Mouse (Mus musculus): ENCODE measurements around the gene Kcmf1. TPM values are rescaled to one million over a fixed set of nuclear protein-coding genes. Genes with fewer than 3 reads are reported as not detected.

Kcmf1 gene
- polyA plus RNA-seq, 1 experiment = 56.7 TPM

DNA sequence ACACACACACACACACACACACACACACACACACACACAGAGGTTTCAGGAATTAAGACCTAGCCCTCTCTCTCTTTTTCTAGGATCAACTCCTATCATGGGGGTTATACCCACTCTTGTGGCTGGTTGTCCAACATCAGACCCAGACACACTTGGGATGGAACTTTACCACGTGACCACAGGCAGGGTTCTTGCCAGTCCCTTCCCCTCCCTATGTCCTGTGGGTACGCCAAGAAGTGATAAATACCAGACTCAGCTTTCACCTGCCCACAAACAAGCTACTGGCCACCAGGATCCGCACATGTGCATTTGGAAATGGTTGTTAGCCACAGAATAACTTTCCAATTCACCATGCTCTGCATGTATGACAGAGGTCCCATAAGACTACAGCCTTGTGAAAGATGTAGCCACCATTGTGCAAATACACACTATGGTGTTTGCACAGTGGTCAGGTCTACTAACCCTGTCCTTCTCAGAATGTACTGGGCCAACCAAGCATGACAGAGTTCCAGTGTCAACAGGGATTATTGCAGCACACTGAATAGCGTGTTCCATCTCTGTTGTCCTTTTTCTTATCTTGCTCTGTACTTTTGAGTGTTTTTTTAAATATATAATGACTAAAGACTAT, 90.1 kb downstream of the Kcmf1 start:
- no peaks in the 10 kb centered on the region for H3K79me2 ChIP-seq (ENCODE audit: control insufficient read depth, insufficient read depth)
- no peak overlapping the region for H3K4me3 ChIP-seq (ENCODE audit: insufficient read depth, poor library complexity, severe bottlenecking)
- TF ChIP-seq MYOD1 (IDR thresholded peaks at IDR 0.05; ENCODE audit: control insufficient read depth, insufficient read length, low read depth) (no peak), USF1 (IDR thresholded peaks at IDR 0.05; ENCODE audit: low read depth) (peak; percentile 54)
- H3ac ChIP-seq (ENCODE audit: control insufficient read depth, insufficient read length, low read depth) = no peak overlapping the region
- no peaks in the 10 kb centered on the region for H3K27me3 ChIP-seq (ENCODE audit: control insufficient read depth, insufficient read depth, insufficient read length)
- H3K79me3 ChIP-seq (ENCODE audit: low read depth) = no peaks in the 10 kb centered on the region
- no peaks in the 10 kb centered on the region for H3K36me3 ChIP-seq (ENCODE audit: control insufficient read depth, insufficient read depth)

DNA sequence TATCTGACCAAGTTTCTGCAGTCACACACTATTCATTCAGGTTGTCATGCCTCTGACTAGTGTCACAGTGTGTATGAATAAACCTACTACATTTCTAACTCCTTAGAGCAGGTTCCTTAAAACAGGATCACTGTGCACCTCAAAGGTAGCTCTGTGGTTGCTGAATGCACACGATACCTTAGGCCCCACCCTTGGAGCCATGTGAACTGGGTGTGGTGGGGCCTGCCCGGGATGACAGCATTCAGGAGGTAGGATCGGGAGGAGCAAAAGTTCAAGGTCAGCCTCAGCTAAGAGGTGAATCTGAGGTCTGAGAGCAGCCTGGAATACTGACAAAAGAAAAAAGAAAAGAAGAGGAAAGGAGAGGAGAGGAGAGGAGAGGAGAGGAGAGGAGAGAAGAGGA, 91.4 kb downstream of the Kcmf1 start:
- H3K79me3 ChIP-seq (ENCODE audit: low read depth) = no peaks in the 10 kb centered on the region
- no peaks in the 10 kb centered on the region for H3K27me3 ChIP-seq (ENCODE audit: control insufficient read depth, insufficient read depth, insufficient read length)
- no peak overlapping the region for H3K4me3 ChIP-seq (ENCODE audit: insufficient read depth, poor library complexity, severe bottlenecking)
- no peak for TF ChIP-seq MYOD1 (IDR thresholded peaks at IDR 0.05; ENCODE audit: control insufficient read depth, insufficient read length, low read depth)
- TF ChIP-seq MYOG (IDR thresholded peaks at IDR 0.05; ENCODE audit: control insufficient read depth, extremely low read depth, insufficient read length) = no peak
- TF ChIP-seq CTCF (IDR thresholded peaks at IDR 0.05; ENCODE audit: control insufficient read depth, insufficient read depth, insufficient read length) = no peak
- TF ChIP-seq CEBPB (IDR thresholded peaks at IDR 0.05; ENCODE audit: low read depth) = no peak
- no peak for TF ChIP-seq USF1 (IDR thresholded peaks at IDR 0.05; ENCODE audit: low read depth)
- TF ChIP-seq FOSL1 (IDR thresholded peaks at IDR 0.05; ENCODE audit: insufficient read depth, low read length, poor library complexity, severe bottlenecking) = no peak
- no peak for TF ChIP-seq MAX (IDR thresholded peaks at IDR 0.05)
- H3K36me3 ChIP-seq (ENCODE audit: control insufficient read depth, insufficient read depth) = no peaks in the 10 kb centered on the region
- no peak overlapping the region for H3ac ChIP-seq (ENCODE audit: control insufficient read depth, insufficient read length, low read depth)
- no peaks in the 10 kb centered on the region for H3K79me2 ChIP-seq (ENCODE audit: control insufficient read depth, insufficient read depth)

DNA sequence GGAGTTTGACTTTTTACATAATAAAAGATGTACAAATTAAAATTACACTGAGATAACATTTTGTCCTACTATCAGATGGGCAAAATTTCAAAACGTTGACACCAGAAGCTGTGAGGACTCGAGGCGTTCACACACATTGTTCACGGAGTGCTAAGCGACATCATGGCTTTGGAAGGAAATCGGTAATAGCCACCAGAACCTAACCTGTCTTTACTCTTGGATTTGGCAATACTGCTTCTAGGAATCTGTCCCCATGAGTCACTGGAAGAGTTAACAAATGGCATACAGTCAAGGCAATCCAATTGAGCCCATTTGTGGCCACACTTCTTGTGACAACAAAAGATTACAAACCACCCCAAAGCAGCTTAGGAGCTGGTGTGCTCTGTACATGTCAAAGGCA, 96.1 kb downstream of the Kcmf1 start:
- Histone ChIP-seq H3K79me3 (ENCODE audit: low read depth) (no peaks in the 10 kb centered on the region), H3K36me3 (ENCODE audit: control insufficient read depth, insufficient read depth) (no peaks in the 10 kb centered on the region), H3ac (ENCODE audit: control insufficient read depth, insufficient read length, low read depth) (no peak overlapping the region), H3K79me2 (ENCODE audit: control insufficient read depth, insufficient read depth) (no peaks in the 10 kb centered on the region), H3K27me3 (ENCODE audit: control insufficient read depth, insufficient read depth, insufficient read length) (no peaks in the 10 kb centered on the region), H3K4me3 (ENCODE audit: insufficient read depth, poor library complexity, severe bottlenecking) (no peak overlapping the region)
- TF ChIP-seq USF1 (IDR thresholded peaks at IDR 0.05; ENCODE audit: low read depth) = no peak
- peak; percentile 43 for TF ChIP-seq CEBPB (IDR thresholded peaks at IDR 0.05; ENCODE audit: low read depth)

DNA sequence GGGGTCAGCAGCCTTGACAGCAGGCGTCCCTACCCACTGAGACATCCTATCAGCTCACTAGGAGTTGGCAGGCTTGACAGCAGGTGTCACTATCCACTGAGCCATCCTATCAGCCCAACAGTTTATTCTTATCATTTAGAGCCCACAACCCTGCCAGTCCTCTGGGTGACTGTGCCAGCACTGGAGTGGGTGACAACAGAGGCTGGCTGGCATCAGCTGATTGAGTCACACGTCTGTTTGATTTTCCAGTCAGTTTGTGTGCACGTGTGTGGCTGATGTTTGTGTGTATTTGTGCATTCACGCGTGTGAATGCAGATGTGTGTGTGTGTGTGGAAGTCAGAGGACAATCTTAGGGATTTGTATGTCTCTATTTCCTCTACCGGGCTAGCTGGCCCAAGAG, 97.7 kb downstream of the Kcmf1 start:
- Histone ChIP-seq H3K36me3 (ENCODE audit: control insufficient read depth, insufficient read depth) (no peaks in the 10 kb centered on the region), H3K79me3 (ENCODE audit: low read depth) (no peaks in the 10 kb centered on the region), H3K79me2 (ENCODE audit: control insufficient read depth, insufficient read depth) (no peaks in the 10 kb centered on the region), H3ac (ENCODE audit: control insufficient read depth, insufficient read length, low read depth) (no peak overlapping the region), H3K4me3 (ENCODE audit: insufficient read depth, poor library complexity, severe bottlenecking) (no peak overlapping the region), H3K27me3 (ENCODE audit: control insufficient read depth, insufficient read depth, insufficient read length) (no peaks in the 10 kb centered on the region)
- no peak for TF ChIP-seq MAX (IDR thresholded peaks at IDR 0.05)
- TF ChIP-seq CEBPB (IDR thresholded peaks at IDR 0.05; ENCODE audit: low read depth) = no peak
- no peak for TF ChIP-seq CTCF (IDR thresholded peaks at IDR 0.05; ENCODE audit: control insufficient read depth, insufficient read depth, insufficient read length)
- no peak for TF ChIP-seq FOSL1 (IDR thresholded peaks at IDR 0.05; ENCODE audit: insufficient read depth, low read length, poor library complexity, severe bottlenecking)
- no peak for TF ChIP-seq MYOD1 (IDR thresholded peaks at IDR 0.05; ENCODE audit: control insufficient read depth, insufficient read length, low read depth)
- no peak for TF ChIP-seq USF1 (IDR thresholded peaks at IDR 0.05; ENCODE audit: low read depth)
- TF ChIP-seq MYOG (IDR thresholded peaks at IDR 0.05; ENCODE audit: control insufficient read depth, extremely low read depth, insufficient read length) = no peak

DNA sequence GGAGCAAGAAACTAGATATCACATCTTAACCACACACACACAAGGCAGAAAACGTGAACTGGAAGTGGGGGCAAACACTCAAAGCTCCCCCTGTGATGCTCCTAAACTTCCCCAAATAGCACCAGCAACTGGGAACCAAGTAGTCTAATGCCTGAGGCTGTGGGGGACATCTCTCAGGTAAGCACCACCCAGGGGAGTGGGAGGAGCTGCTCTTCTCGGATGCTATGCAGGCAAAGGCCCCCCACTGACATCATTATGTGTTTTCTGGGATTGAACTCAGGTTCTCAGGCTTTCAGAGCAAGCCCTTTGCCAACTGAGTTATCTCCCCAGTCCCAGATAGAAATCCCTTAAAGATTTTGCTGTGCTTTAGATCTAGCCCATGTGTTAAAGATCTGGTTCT, 99.1 kb downstream of the Kcmf1 start:
- Histone ChIP-seq H3K27me3 (ENCODE audit: control insufficient read depth, insufficient read depth, insufficient read length) (no peaks in the 10 kb centered on the region), H3K36me3 (ENCODE audit: control insufficient read depth, insufficient read depth) (no peaks in the 10 kb centered on the region), H3K4me3 (ENCODE audit: insufficient read depth, poor library complexity, severe bottlenecking) (no peak overlapping the region), H3K79me3 (ENCODE audit: low read depth) (no peaks in the 10 kb centered on the region), H3K79me2 (ENCODE audit: control insufficient read depth, insufficient read depth) (no peaks in the 10 kb centered on the region), H3ac (ENCODE audit: control insufficient read depth, insufficient read length, low read depth) (no peak overlapping the region)
- TF ChIP-seq CEBPB (IDR thresholded peaks at IDR 0.05; ENCODE audit: low read depth) = no peak
- no peak for TF ChIP-seq MYOD1 (IDR thresholded peaks at IDR 0.05; ENCODE audit: control insufficient read depth, insufficient read length, low read depth)
- TF ChIP-seq MAX (IDR thresholded peaks at IDR 0.05) = no peak
- TF ChIP-seq CTCF (IDR thresholded peaks at IDR 0.05; ENCODE audit: control insufficient read depth, insufficient read depth, insufficient read length) = no peak
- TF ChIP-seq MYOG (IDR thresholded peaks at IDR 0.05; ENCODE audit: control insufficient read depth, extremely low read depth, insufficient read length) = no peak
- no peak for TF ChIP-seq USF1 (IDR thresholded peaks at IDR 0.05; ENCODE audit: low read depth)
- TF ChIP-seq FOSL1 (IDR thresholded peaks at IDR 0.05; ENCODE audit: insufficient read depth, low read length, poor library complexity, severe bottlenecking) = no peak

DNA sequence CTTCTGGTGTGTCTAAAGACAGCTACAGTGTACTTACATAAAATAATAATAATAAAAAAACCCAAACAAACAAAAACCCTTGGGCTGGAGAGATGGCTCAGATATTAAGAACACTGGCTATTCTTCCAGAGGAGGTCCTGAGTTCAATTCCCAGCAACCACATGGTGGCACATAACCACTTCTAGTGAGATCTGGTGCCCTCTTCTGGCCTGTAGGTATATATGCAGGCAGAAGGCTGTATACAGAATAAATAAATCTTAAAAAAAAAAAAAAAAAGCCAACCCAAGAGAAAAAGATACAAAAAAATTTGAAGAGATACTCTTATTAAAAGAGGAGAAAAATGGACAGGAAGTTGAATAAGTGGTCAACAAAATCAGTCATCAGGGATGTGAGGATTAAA, 102.0 kb downstream of the Kcmf1 start:
- no peaks in the 10 kb centered on the region for H3K36me3 ChIP-seq (ENCODE audit: control insufficient read depth, insufficient read depth)
- H3K27me3 ChIP-seq (ENCODE audit: control insufficient read depth, insufficient read depth, insufficient read length) = no peaks in the 10 kb centered on the region
- TF ChIP-seq FOSL1 (IDR thresholded peaks at IDR 0.05; ENCODE audit: insufficient read depth, low read length, poor library complexity, severe bottlenecking) (no peak), MAX (IDR thresholded peaks at IDR 0.05) (no peak), MYOG (IDR thresholded peaks at IDR 0.05; ENCODE audit: control insufficient read depth, extremely low read depth, insufficient read length) (no peak), CTCF (IDR thresholded peaks at IDR 0.05; ENCODE audit: control insufficient read depth, insufficient read depth, insufficient read length) (no peak), CEBPB (IDR thresholded peaks at IDR 0.05; ENCODE audit: low read depth) (no peak), USF1 (IDR thresholded peaks at IDR 0.05; ENCODE audit: low read depth) (no peak), MYOD1 (IDR thresholded peaks at IDR 0.05; ENCODE audit: control insufficient read depth, insufficient read length, low read depth) (no peak)

More for the DNA sequence above, 102.0 kb downstream of the Kcmf1 start:
- H3K4me3 ChIP-seq (ENCODE audit: insufficient read depth, poor library complexity, severe bottlenecking) = no peak overlapping the region
- H3K79me2 ChIP-seq (ENCODE audit: control insufficient read depth, insufficient read depth) = no peaks in the 10 kb centered on the region
- H3ac ChIP-seq (ENCODE audit: control insufficient read depth, insufficient read length, low read depth) = no peak overlapping the region
- no peaks in the 10 kb centered on the region for H3K79me3 ChIP-seq (ENCODE audit: low read depth)
